Mouse (Mus musculus): ENCODE results near the gene Aqp12. TPM values are rescaled to one million over a fixed set of nuclear protein-coding genes. Genes with fewer than 3 reads are reported as not detected.

The Aqp12 gene
- not detected for polyA plus RNA-seq (2014; fragmentation: Illumina TruSeq; extraction: RNeasy Lipid Tissue Mini Kit (QIAGEN cat#74804); ENCODE audit: low read depth, low replicate concordance)

GRCm38 (mm10) chr1:93006061-93006460 lies at the start of gene Aqp12:
Gene Aqp12, plus strand, starts transcription at chr1:93006334.

Other genes starting within 250 kb of the Aqp12 start
- gene Gpc1, start 174.7 kb upstream of the Aqp12 start, polyA plus RNA-seq (2014; fragmentation: Illumina TruSeq; extraction: RNeasy Lipid Tissue Mini Kit (QIAGEN cat#74804); ENCODE audit: low read depth, low replicate concordance), result 0.76 TPM
- not detected for gene Ankmy1, start 103.4 kb upstream of the Aqp12 start, polyA plus RNA-seq (2014; fragmentation: Illumina TruSeq; extraction: RNeasy Lipid Tissue Mini Kit (QIAGEN cat#74804); ENCODE audit: low read depth, low replicate concordance)
- gene Dusp28, start 99.4 kb upstream of the Aqp12 start, polyA plus RNA-seq (2014; fragmentation: Illumina TruSeq; extraction: RNeasy Lipid Tissue Mini Kit (QIAGEN cat#74804); ENCODE audit: low read depth, low replicate concordance), result 8.3 TPM
- gene Rnpepl1, start 95.6 kb upstream of the Aqp12 start, polyA plus RNA-seq (2014; fragmentation: Illumina TruSeq; extraction: RNeasy Lipid Tissue Mini Kit (QIAGEN cat#74804); ENCODE audit: low read depth, low replicate concordance), result 2.9 TPM
- 2.2 TPM for gene Capn10, start 72.0 kb upstream of the Aqp12 start, polyA plus RNA-seq (2014; fragmentation: Illumina TruSeq; extraction: RNeasy Lipid Tissue Mini Kit (QIAGEN cat#74804); ENCODE audit: low read depth, low replicate concordance)
- gene Gpr35, start 55.5 kb upstream of the Aqp12 start, polyA plus RNA-seq (2014; fragmentation: Illumina TruSeq; extraction: RNeasy Lipid Tissue Mini Kit (QIAGEN cat#74804); ENCODE audit: low read depth, low replicate concordance), result 0.76 TPM
- 5.5 TPM for gene Kif1a, start 95.6 kb downstream of the Aqp12 start, polyA plus RNA-seq (2014; fragmentation: Illumina TruSeq; extraction: RNeasy Lipid Tissue Mini Kit (QIAGEN cat#74804); ENCODE audit: low read depth, low replicate concordance)
- gene Agxt, start 128.9 kb downstream of the Aqp12 start, polyA plus RNA-seq (2014; fragmentation: Illumina TruSeq; extraction: RNeasy Lipid Tissue Mini Kit (QIAGEN cat#74804); ENCODE audit: low read depth, low replicate concordance), result not detected
- not detected for gene 2310007B03Rik, start 154.6 kb downstream of the Aqp12 start, polyA plus RNA-seq (2014; fragmentation: Illumina TruSeq; extraction: RNeasy Lipid Tissue Mini Kit (QIAGEN cat#74804); ENCODE audit: low read depth, low replicate concordance)
- gene Crocc2, start 162.4 kb downstream of the Aqp12 start, polyA plus RNA-seq (2014; fragmentation: Illumina TruSeq; extraction: RNeasy Lipid Tissue Mini Kit (QIAGEN cat#74804); ENCODE audit: low read depth, low replicate concordance), result not detected
- gene Sned1, start 229.5 kb downstream of the Aqp12 start, polyA plus RNA-seq (2014; fragmentation: Illumina TruSeq; extraction: RNeasy Lipid Tissue Mini Kit (QIAGEN cat#74804); ENCODE audit: low read depth, low replicate concordance), result 20.2 TPM